Mouse (Mus musculus): ENCODE results near the gene Map9.
"Not testable (repeated sequence)": the region's sequence is repeated elsewhere in the genome, so short reads cannot be mapped to it uniquely, and the experiment has no call there.

Gene Map9

GRCm38 (mm10) chr3:82417958-82418357 lies 60.1 kb downstream of the Map9 start:
- no peak for DNase-seq

GRCm38 (mm10) chr3:82435351-82435750 lies 77.5 kb downstream of the Map9 start:
- DNase-seq, result no peak

DNA sequence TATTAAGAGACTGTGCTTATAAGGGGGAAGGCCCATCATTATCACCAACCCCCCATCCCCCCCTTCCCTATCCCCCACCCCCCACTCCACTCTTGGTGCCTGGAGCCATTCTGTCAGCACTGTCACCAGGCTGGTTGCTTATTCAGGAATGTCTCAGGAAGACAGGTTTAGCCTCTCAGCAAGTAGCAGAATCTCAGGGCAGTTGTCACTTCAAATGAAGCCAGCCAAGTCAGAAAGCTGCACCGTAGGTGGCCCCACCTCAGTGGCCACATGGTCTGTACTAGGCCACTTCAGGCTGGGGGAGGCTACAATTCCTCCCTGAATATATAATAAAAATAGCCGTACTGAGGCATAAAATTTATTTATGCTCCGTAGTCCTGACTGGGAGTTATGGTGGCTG lies 83.1 kb downstream of the Map9 start:
- no peak for DNase-seq

DNA sequence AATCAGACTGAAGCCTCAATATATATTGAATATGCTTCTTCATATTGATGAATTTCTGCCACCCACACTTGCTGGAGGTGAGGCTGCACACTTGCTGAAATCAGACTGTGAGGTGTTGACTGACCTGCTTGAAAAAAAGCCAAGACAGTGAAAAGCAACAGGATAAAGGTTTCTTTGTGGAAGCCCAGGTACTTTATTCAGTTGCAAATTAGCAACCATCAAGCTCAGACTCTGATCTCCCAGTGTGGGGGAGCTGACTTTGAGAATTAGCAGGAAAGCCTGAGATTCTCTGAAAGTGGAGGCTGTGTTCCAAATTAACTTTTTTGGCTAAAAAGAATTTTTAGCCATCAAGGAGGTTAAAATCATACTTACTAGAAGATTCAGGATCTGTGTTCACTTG lies 83.8 kb downstream of the Map9 start:
- not testable (repeated sequence) for DNase-seq

Data from kidney, postnatal 10 days (tissue).